In the genomic region with DNA sequence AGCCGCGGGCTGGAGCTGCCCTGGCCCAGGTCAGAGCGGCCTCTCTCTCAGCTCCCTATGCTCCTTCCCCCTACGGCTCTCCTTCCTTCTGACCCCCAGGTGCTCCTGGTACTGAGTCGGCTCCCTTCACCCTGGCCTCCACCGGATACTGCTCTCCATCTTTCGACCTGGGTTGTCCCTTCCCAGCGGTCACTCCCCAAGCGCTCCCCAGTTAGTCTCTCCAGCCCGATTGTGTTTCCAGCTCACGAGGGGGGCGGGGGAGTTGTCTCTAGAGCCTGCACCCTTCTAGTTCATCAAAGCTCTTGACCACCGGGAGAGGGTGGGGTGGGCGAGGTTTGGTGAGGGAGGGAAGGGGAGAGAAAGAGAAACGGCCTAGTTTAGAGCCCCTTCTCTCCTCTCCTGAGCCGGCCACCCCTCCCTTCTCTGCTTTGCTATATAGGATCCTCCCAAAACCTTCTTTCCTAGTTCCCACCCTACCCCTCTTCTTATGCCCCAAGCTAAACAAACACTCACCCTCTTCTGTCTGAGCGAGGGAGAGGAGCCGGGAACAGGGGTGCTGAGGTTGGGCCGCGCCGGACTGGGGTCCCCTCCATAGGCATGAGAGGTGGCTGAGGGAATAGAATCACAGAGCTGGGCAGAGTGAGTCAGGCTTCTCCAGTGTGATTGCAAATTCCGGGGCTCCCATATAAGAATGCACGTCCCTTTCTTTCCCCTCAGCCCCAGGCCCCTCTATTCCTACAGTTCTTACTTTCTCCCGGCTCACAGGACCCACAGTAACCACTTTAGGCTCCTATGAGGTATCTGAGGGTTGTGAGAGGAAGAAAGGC, we compare ENCODE assay signal across 7 mouse cellular contexts. TPM values are rescaled to one million over a fixed set of nuclear protein-coding genes. Genes with fewer than 3 reads are reported as not detected.
DNase-seq lines count a peak whose midpoint lies in the region; ATAC-seq and TF ChIP-seq lines count a peak whose summit lies in the region.

No protein-coding gene starts in this region.

- 2% methylated on average over 19 of the region's 24 CpGs for WGBS in embryonic facial prominence, embryonic 14.5 days
- WGBS in limb, embryonic 11.5 days = 4% methylated on average over 22 of the region's 24 CpGs

- H3K27me3 ChIP-seq in embryonic facial prominence, embryonic 14.5 days (replicated peaks; ENCODE audit: control insufficient read depth, insufficient read depth, low read length) = peaks cover 16% of the 10 kb centered on the region
- no peaks in the 10 kb centered on the region for H3K27me3 ChIP-seq in limb, embryonic 11.5 days (ENCODE audit: control insufficient read depth, insufficient read depth, low read length)

- TF ChIP-seq POLR2A in bone marrow macrophage, adult 2 months (IDR thresholded peaks at IDR 0.05; ENCODE audit: borderline replicate concordance, low read depth, low read length) = no peak

- intact Hi-C loops in left cerebral cortex, adult 2 months (cut with DNase I) = no loop called here

- H3K4me3 ChIP-seq in left cerebral cortex, adult 2 months = peak overlapping the region; percentile 84
- H3K4me3 ChIP-seq in bone marrow macrophage, adult 2 months (ENCODE audit: insufficient read depth, low read length) = peak overlapping the region; percentile 60
- peak overlapping the region; percentile 70 for H3K4me3 ChIP-seq in embryonic facial prominence, embryonic 14.5 days (ENCODE audit: low read depth, low read length)
- H3K4me3 ChIP-seq in limb, embryonic 11.5 days (ENCODE audit: low read depth, low read length) = peak overlapping the region; percentile 42

- peak overlapping the region; percentile 77 for H3K9ac ChIP-seq in embryonic facial prominence, embryonic 14.5 days (ENCODE audit: low read depth, low read length)
- H3K9ac ChIP-seq in limb, embryonic 11.5 days (ENCODE audit: low read length) = peak overlapping the region; percentile 56

- H3K36me3 ChIP-seq in embryonic facial prominence, embryonic 14.5 days (ENCODE audit: control insufficient read depth, insufficient read depth, low read length) = no peaks in the 10 kb centered on the region; the same call in 1 of the 2 replicates
- no peaks in the 10 kb centered on the region for H3K36me3 ChIP-seq in limb, embryonic 11.5 days (ENCODE audit: control insufficient read depth, insufficient read depth, low read length)

- ATAC-seq in embryonic facial prominence, embryonic 14.5 days (ENCODE audit: low read depth) = peak; percentile 59
- ATAC-seq in limb, embryonic 11.5 days (ENCODE audit: insufficient number of reproducible peaks, low FRiP score, low TSS enrichment, low read depth) = peak; percentile 69

- no peaks in the 10 kb centered on the region for H3K4me1 ChIP-seq in bone marrow macrophage, adult 2 months (ENCODE audit: control insufficient read depth, insufficient read depth, low read length)
- peaks cover 11% of the 10 kb centered on the region for H3K4me1 ChIP-seq in embryonic facial prominence, embryonic 14.5 days (ENCODE audit: control insufficient read depth, insufficient read depth, low read length)
- peaks cover 3% of the 10 kb centered on the region; the same call in 1 of the 2 replicates for H3K4me1 ChIP-seq in limb, embryonic 11.5 days (ENCODE audit: control insufficient read depth, insufficient read depth, low read length)

- H3K9me3 ChIP-seq in embryonic facial prominence, embryonic 14.5 days (ENCODE audit: control insufficient read depth, low read length) = no peaks in the 10 kb centered on the region
- no peaks in the 10 kb centered on the region for H3K9me3 ChIP-seq in limb, embryonic 11.5 days (ENCODE audit: control insufficient read depth, low read length)

- H3K4me2 ChIP-seq in embryonic facial prominence, embryonic 14.5 days (ENCODE audit: low read depth, low read length) = peak overlapping the region; percentile 90
- peak overlapping the region; percentile 64 for H3K4me2 ChIP-seq in limb, embryonic 11.5 days (ENCODE audit: low read depth, severe bottlenecking)

- no peak for DNase-seq in left cerebral cortex, adult 2 months (ENCODE audit: extremely low spot score in 1 of 2, low spot score in 2 of 2)
- no peak for DNase-seq in left cerebral cortex, adult 11 months (ENCODE audit: low spot score)
- no peak for DNase-seq in embryonic facial prominence, embryonic 14.5 days (ENCODE audit: low spot score)
- DNase-seq in limb, embryonic 11.5 days (ENCODE audit: low spot score) = no peak
- peak; percentile 19 for DNase-seq in right cerebral cortex, postnatal 25 days
- no peak for DNase-seq in adrenal gland, adult 2 months

- peak overlapping the region; percentile 88 for H3K27ac ChIP-seq in left cerebral cortex, adult 2 months
- H3K27ac ChIP-seq in bone marrow macrophage, adult 2 months (ENCODE audit: insufficient read depth, low read depth, low read length) = no peak overlapping the region
- H3K27ac ChIP-seq in embryonic facial prominence, embryonic 14.5 days (replicated peaks; ENCODE audit: low read depth, low read length) = peak overlapping the region; percentile 44; the same call in 1 of the 2 replicates
- peak overlapping the region; percentile 51; the same call in 1 of the 2 replicates for H3K27ac ChIP-seq in limb, embryonic 11.5 days (replicated peaks; ENCODE audit: low read depth, low read length)

- TF ChIP-seq CTCF in left cerebral cortex, adult 2 months (IDR thresholded peaks at IDR 0.05) = no peak
- no peak for TF ChIP-seq CTCF in bone marrow macrophage, adult 2 months (IDR thresholded peaks at IDR 0.05; ENCODE audit: low read depth, low read length)

RNA-seq across cellular contexts. Expression of a gene that starts 0.8 kb away (rescaled TPM):
- 100 to 1,000 TPM; 104 to 105 TPM for total RNA-seq in left cerebral cortex, adult 2 months (2021)
- not detected in 2 replicates for polyA plus RNA-seq in bone marrow macrophage, adult 2 months (2012; ENCODE audit: insufficient read depth, insufficient read length, missing spikeins)
- 19.5 and 21.3 TPM in 2 replicates for polyA plus RNA-seq in embryonic facial prominence, embryonic 14.5 days (2014; fragmentation: Nextera tagmentation; extraction: Ambion mirVana)
- 37.1 and 37.3 TPM in 2 replicates for polyA plus RNA-seq in limb, embryonic 11.5 days (2014; fragmentation: Nextera tagmentation; extraction: Ambion mirVana)
- total RNA-seq in adrenal gland, adult 2 months (2021) = 1 to 10 TPM; 3.4 to 3.9 TPM
- 1.2 and 2.1 TPM in 2 replicates for polyA plus RNA-seq in adrenal gland, adult 2 months (2012; rRNA removed)

RNA-seq across cellular contexts. Expression of a gene that starts 8.7 kb away (rescaled TPM):
- total RNA-seq in left cerebral cortex, adult 2 months (2021) = under 1 TPM in 1 of 2 experiments, not detected in 1; 0.16 TPM
- not detected in 2 replicates for polyA plus RNA-seq in bone marrow macrophage, adult 2 months (2012; ENCODE audit: insufficient read depth, insufficient read length, missing spikeins)
- 0.96 and 1.3 TPM in 2 replicates for polyA plus RNA-seq in embryonic facial prominence, embryonic 14.5 days (2014; fragmentation: Nextera tagmentation; extraction: Ambion mirVana)
- polyA plus RNA-seq in limb, embryonic 11.5 days (2014; fragmentation: Nextera tagmentation; extraction: Ambion mirVana) = 0.24 TPM in 2 replicates
- total RNA-seq in adrenal gland, adult 2 months (2021) = not detected
- polyA plus RNA-seq in adrenal gland, adult 2 months (2012; rRNA removed) = not detected in 2 replicates

RNA-seq across cellular contexts. Expression of a gene that starts 36.1 kb away (rescaled TPM):
- total RNA-seq in left cerebral cortex, adult 2 months (2021) = 1 to 10 TPM; 1.2 to 1.7 TPM
- 0.17 and 0.20 TPM in 2 replicates for polyA plus RNA-seq in bone marrow macrophage, adult 2 months (2012; ENCODE audit: insufficient read depth, insufficient read length, missing spikeins)
- 39.2 and 39.7 TPM in 2 replicates for polyA plus RNA-seq in embryonic facial prominence, embryonic 14.5 days (2014; fragmentation: Nextera tagmentation; extraction: Ambion mirVana)
- 2.5 and 3.1 TPM in 2 replicates for polyA plus RNA-seq in limb, embryonic 11.5 days (2014; fragmentation: Nextera tagmentation; extraction: Ambion mirVana)
- 1 to 10 TPM; 2.3 to 7.6 TPM for total RNA-seq in adrenal gland, adult 2 months (2021)
- polyA plus RNA-seq in adrenal gland, adult 2 months (2012; rRNA removed) = 0.88 and 1.6 TPM in 2 replicates

RNA-seq across cellular contexts. Expression of a gene that starts 49.1 kb away (rescaled TPM):
- 10 to 100 TPM; 59.5 to 65.2 TPM for total RNA-seq in left cerebral cortex, adult 2 months (2021)
- 72.9 and 76.3 TPM in 2 replicates for polyA plus RNA-seq in bone marrow macrophage, adult 2 months (2012; ENCODE audit: insufficient read depth, insufficient read length, missing spikeins)
- 575 and 595 TPM in 2 replicates for polyA plus RNA-seq in embryonic facial prominence, embryonic 14.5 days (2014; fragmentation: Nextera tagmentation; extraction: Ambion mirVana)
- 308 and 313 TPM in 2 replicates for polyA plus RNA-seq in limb, embryonic 11.5 days (2014; fragmentation: Nextera tagmentation; extraction: Ambion mirVana)
- 100 to 1,000 TPM; 125 to 150 TPM for total RNA-seq in adrenal gland, adult 2 months (2021)
- 14.3 and 18.5 TPM in 2 replicates for polyA plus RNA-seq in adrenal gland, adult 2 months (2012; rRNA removed)
